Mouse (Mus musculus): ENCODE measurements at regions not wholly inside any gene's neighbourhood (a gene's known extent, or its start where the extent isn't known, plus 50 kb on each side); places are given as distances from the start of the nearest gene placed in this dataset.

- DNase-seq (ENCODE audit: extremely low read depth, low read depth) = no peak
These were observed 94.8 kb upstream of the Rap1b start for GRCm38 (mm10) chr10:117940441-117941265.

- DNase-seq (ENCODE audit: extremely low read depth, low read depth) = no peak
These were observed 95.4 kb upstream of the Rap1b start for GRCm38 (mm10) chr10:117941266-117941651.

- DNase-seq (ENCODE audit: extremely low read depth, low read depth) = no peak
These were observed 98.0 kb upstream of the Rap1b start for GRCm38 (mm10) chr10:117943702-117944307.

- no peak for DNase-seq (ENCODE audit: extremely low read depth, low read depth)
These were observed 101.4 kb upstream of the Rap1b start for GRCm38 (mm10) chr10:117947191-117947590.

- no peak for DNase-seq (ENCODE audit: extremely low read depth, low read depth)
These were observed 102.1 kb upstream of the Rap1b start for GRCm38 (mm10) chr10:117947911-117948310.

GRCm38 (mm10) chr10:117952116-117953025 lies 106.5 kb upstream of the Rap1b start:
- no peak for DNase-seq (ENCODE audit: extremely low read depth, low read depth)

GRCm38 (mm10) chr10:117953026-117953711 lies 107.3 kb upstream of the Rap1b start:
- DNase-seq (ENCODE audit: extremely low read depth, low read depth) = no peak

GRCm38 (mm10) chr10:117956174-117956950 lies 110.5 kb upstream of the Rap1b start:
- no peak for DNase-seq (ENCODE audit: extremely low read depth, low read depth)

- no peak for DNase-seq (ENCODE audit: extremely low read depth, low read depth)
These were observed 128.9 kb upstream of the Rap1b start for GRCm38 (mm10) chr10:117974706-117975105.

- DNase-seq (ENCODE audit: extremely low read depth, low read depth) = no peak
These were observed 129.6 kb upstream of the Rap1b start for GRCm38 (mm10) chr10:117975467-117975866.

- no peak for DNase-seq (ENCODE audit: extremely low read depth, low read depth)
These were observed 133.3 kb upstream of the Rap1b start for GRCm38 (mm10) chr10:117979091-117979490.

GRCm38 (mm10) chr10:117982611-117983210 lies 136.9 kb upstream of the Rap1b start:
- DNase-seq (ENCODE audit: extremely low read depth, low read depth) = no peak

- DNase-seq (ENCODE audit: extremely low read depth, low read depth) = no peak
These were observed 137.4 kb upstream of the Rap1b start for GRCm38 (mm10) chr10:117983271-117983670.

GRCm38 (mm10) chr10:117984784-117985602 lies 139.2 kb upstream of the Rap1b start:
- DNase-seq (ENCODE audit: extremely low read depth, low read depth) = no peak

GRCm38 (mm10) chr10:117987620-117988019 lies 141.8 kb upstream of the Rap1b start:
- no peak for DNase-seq (ENCODE audit: extremely low read depth, low read depth)

GRCm38 (mm10) chr10:117988076-117988475 lies 142.2 kb upstream of the Rap1b start:
- DNase-seq (ENCODE audit: extremely low read depth, low read depth) = no peak

- no peak for DNase-seq (ENCODE audit: extremely low read depth, low read depth)
These were observed 145.3 kb upstream of the Rap1b start for GRCm38 (mm10) chr10:117991176-117991575.

GRCm38 (mm10) chr10:117992317-117992716 lies 146.5 kb upstream of the Rap1b start:
- DNase-seq (ENCODE audit: extremely low read depth, low read depth) = no peak

GRCm38 (mm10) chr10:117993809-117994208 lies 147.8 kb upstream of the Mdm1 start:
- no peak for DNase-seq (ENCODE audit: extremely low read depth, low read depth)
